Mouse (Mus musculus) neural tube, embryonic 13.5 days (tissue): ENCODE measurements around the gene Epb42. TPM values are rescaled to one million over a fixed set of nuclear protein-coding genes. Genes with fewer than 3 reads are reported as not detected.
"Not testable (repeated sequence)": the region's sequence is repeated elsewhere in the genome, so short reads cannot be mapped to it uniquely, and the experiment has no call there.

ENCODE experiments used
- ATAC-seq: fragments of 200-750 bp; cut with Nextera tagmentation; 2 replicates; pipeline ENCODE4 v1.8.0; 2017; ENCODE audit warnings: low read depth, mild to moderate bottlenecking, moderate TSS enrichment, moderate library complexity
- H3K27ac ChIP-seq: fragments of 300-500 bp; sonication (generic); replicated peaks from 2 replicates; pipeline ENCODE4 v1.5.1; 2015; ENCODE audit warnings: moderate library complexity, mild to moderate bottlenecking, inconsistent platforms
- H3K27me3 ChIP-seq: fragments of 300-500 bp; sonication (generic); 2 replicates; pipeline ENCODE4 v1.6.1; 2015; ENCODE audit warnings: mild to moderate bottlenecking, inconsistent platforms
- H3K36me3 ChIP-seq: fragments of 300-500 bp; sonication (generic); 2 replicates; pipeline ENCODE4 v1.6.1; 2015; ENCODE audit warnings: mild to moderate bottlenecking, inconsistent platforms
- H3K4me1 ChIP-seq: fragments of 300-500 bp; sonication (generic); replicated peaks from 2 replicates; pipeline ENCODE4 v1.6.1; 2015; ENCODE audit warnings: inconsistent platforms
- H3K4me2 ChIP-seq: fragments of 300-500 bp; sonication (generic); 2 replicates; pipeline ENCODE4 v1.6.1; 2015; ENCODE audit warnings: inconsistent platforms, mild to moderate bottlenecking, moderate library complexity
- H3K4me3 ChIP-seq: fragments of 300-500 bp; sonication (generic); 2 replicates; pipeline ENCODE4 v1.5.1; 2015; ENCODE audit warnings: mild to moderate bottlenecking, inconsistent platforms
- H3K9ac ChIP-seq: fragments of 300-500 bp; sonication (generic); 2 replicates; pipeline ENCODE4 v1.6.1; 2015; ENCODE audit warnings: moderate library complexity, mild to moderate bottlenecking, inconsistent platforms
- H3K9me3 ChIP-seq: fragments of 300-500 bp; sonication (generic); 2 replicates; pipeline ENCODE4 v1.6.1; 2016; ENCODE audit warnings: inconsistent platforms
- WGBS: fragments of 180-500 bp; shearing (Covaris S2); methylation state at CpG from one replicate; pipeline ENCODE4 v1.1.7; 2015; 5-methylcytosine and 5-hydroxymethylcytosine counted together
- microRNA-seq: library from miRNA; unstranded; fragments of <30 nt; microRNA quantifications from one replicate; pipeline ENCODE4, GENCODE M21; 2016
- polyA plus RNA-seq: library from polyadenylated mRNA; unstranded; fragments of >200 nt; fragmentation: Nextera tagmentation; extraction: Ambion mirVana; gene quantifications from 2 replicates; pipeline ENCODE4 v1.2.1, GENCODE M21; 2015

Gene Epb42
- polyA plus RNA-seq, 1 experiment from 2014 or later: 1.0 TPM

GRCm38 (mm10) chr2:120976990-120977925 lies 59.6 kb downstream of the Epb42 start, which contains the start of gene Tmem62:
Gene Tmem62, plus strand, starts transcription at chr2:120977017.
- Histone ChIP-seq H3K9ac (peak within 1 kb of the TSS; percentile 90), H3K27ac (peak within 1 kb of the TSS; percentile 91)

GRCm38 (mm10) chr2:120976308-120976707 lies 60.6 kb downstream of the Epb42 start:
- peak overlapping the region; percentile 81 for H3K4me2 ChIP-seq
- H3K4me1 ChIP-seq: peaks cover 9% of the 10 kb centered on the region
- no peaks in the 10 kb centered on the region for H3K27me3 ChIP-seq
- peak overlapping the region; percentile 14; the same call in 1 of the 2 replicates for H3K4me3 ChIP-seq
- peaks cover 10% of the 10 kb centered on the region; the same call in 1 of the 2 replicates for H3K36me3 ChIP-seq
- H3K9me3 ChIP-seq: no peaks in the 10 kb centered on the region
- ATAC-seq: no peak
- H3K9ac ChIP-seq: no peak overlapping the region
- H3K27ac ChIP-seq: no peak overlapping the region
- WGBS: 47% methylated on average over 4 of the region's 4 CpGs

More at GRCm38 (mm10) chr2:120976990-120977925, 59.6 kb downstream of the Epb42 start, which contains the start of gene Tmem62:
- peak within 1 kb of the TSS; percentile 81 for H3K4me2 ChIP-seq
- ATAC-seq: peak; percentile 83
- H3K36me3 ChIP-seq: peaks cover 10% of the 10 kb centered on the region; the same call in 1 of the 2 replicates
- H3K9me3 ChIP-seq: no peaks in the 10 kb centered on the region
- peaks cover 3% of the 10 kb centered on the region; the same call in 1 of the 2 replicates for H3K4me1 ChIP-seq
- peak within 1 kb of the TSS; percentile 72 for H3K4me3 ChIP-seq
- under 1% methylated on average over 67 of the region's 71 CpGs for WGBS
- H3K27me3 ChIP-seq: no peaks in the 10 kb centered on the region

GRCm38 (mm10) chr2:120972964-120973363 lies 63.9 kb downstream of the Epb42 start:
- no peak for ATAC-seq
- H3K9ac ChIP-seq: no peak overlapping the region
- H3K9me3 ChIP-seq: no peaks in the 10 kb centered on the region
- 0 out of 2 replicates have a peak overlapping the region, but pooled peaks have one; percentile 1 for H3K4me2 ChIP-seq
- H3K27me3 ChIP-seq: no peaks in the 10 kb centered on the region
- peaks cover 31% of the 10 kb centered on the region for H3K4me1 ChIP-seq
- 21% methylated on average over 5 of the region's 5 CpGs for WGBS
- no peak overlapping the region for H3K4me3 ChIP-seq
- H3K36me3 ChIP-seq: no peaks in the 10 kb centered on the region
- no peak overlapping the region for H3K27ac ChIP-seq

GRCm38 (mm10) chr2:120972257-120972656 lies 64.6 kb downstream of the Epb42 start:
- WGBS: 94% methylated on average over 8 of the region's 8 CpGs

GRCm38 (mm10) chr2:120971766-120972165 lies 65.1 kb downstream of the Epb42 start:
- WGBS: 89% methylated on average over 4 of the region's 4 CpGs
- H3K27me3 ChIP-seq: no peaks in the 10 kb centered on the region
- no peak overlapping the region for H3K4me3 ChIP-seq
- peak overlapping the region; percentile 88; the same call in 1 of the 2 replicates for H3K4me2 ChIP-seq
- H3K36me3 ChIP-seq: 0 out of 2 replicates have a peak, but pooled peaks cover 2% of the 10 kb centered on the region
- H3K9ac ChIP-seq: no peak overlapping the region
- H3K9me3 ChIP-seq: no peaks in the 10 kb centered on the region
- no peak for ATAC-seq
- no peak overlapping the region for H3K27ac ChIP-seq
- peaks cover 37% of the 10 kb centered on the region for H3K4me1 ChIP-seq

More at GRCm38 (mm10) chr2:120972257-120972656, 64.6 kb downstream of the Epb42 start:
- peaks cover 36% of the 10 kb centered on the region for H3K4me1 ChIP-seq
- not testable (repeated sequence) for H3K36me3 ChIP-seq, H3K4me2 ChIP-seq, H3K9ac ChIP-seq, ATAC-seq, H3K27me3 ChIP-seq, H3K4me3 ChIP-seq, H3K9me3 ChIP-seq, H3K27ac ChIP-seq

GRCm38 (mm10) chr2:120970559-120971080 lies 66.3 kb downstream of the Epb42 start, which contains the start of gene Ubr1:
Gene Ubr1, minus strand, starts transcription at chr2:120970715.
- H3K27me3 ChIP-seq: no peaks in the 10 kb centered on the region
- H3K27ac ChIP-seq: peak within 1 kb of the TSS; percentile 91
- ATAC-seq: peak; percentile 88
- H3K4me2 ChIP-seq: peak within 1 kb of the TSS; percentile 88
- H3K4me1 ChIP-seq: peaks cover 33% of the 10 kb centered on the region
- no peaks in the 10 kb centered on the region for H3K9me3 ChIP-seq
- WGBS: under 1% methylated on average over 39 of the region's 39 CpGs
- H3K4me3 ChIP-seq: peak within 1 kb of the TSS; percentile 87
- peak within 1 kb of the TSS; percentile 87 for H3K9ac ChIP-seq
- 0 out of 2 replicates have a peak, but pooled peaks cover 8% of the 10 kb centered on the region for H3K36me3 ChIP-seq

- peak; percentile 80 for ATAC-seq
- H3K4me2 ChIP-seq: peak overlapping the region; percentile 88
- WGBS: under 1% methylated on average over 23 of the region's 23 CpGs
These were observed 66.8 kb downstream of the Epb42 start for GRCm38 (mm10) chr2:120970045-120970539.

More at GRCm38 (mm10) chr2:120970045-120970539, 66.8 kb downstream of the Epb42 start:
- peak overlapping the region; percentile 91 for H3K27ac ChIP-seq
- peak overlapping the region; percentile 87 for H3K9ac ChIP-seq
- peaks cover 33% of the 10 kb centered on the region for H3K4me1 ChIP-seq
- no peaks in the 10 kb centered on the region for H3K27me3 ChIP-seq
- H3K9me3 ChIP-seq: no peaks in the 10 kb centered on the region
- H3K36me3 ChIP-seq: 0 out of 2 replicates have a peak, but pooled peaks cover 8% of the 10 kb centered on the region
- peak overlapping the region; percentile 87 for H3K4me3 ChIP-seq

Small RNA genes within 50 kb of the gene (microRNA-seq; reads per million reads assigned to microRNA genes)
- gene Gm44325: not detected

Other genes starting within 250 kb of the Epb42 start
- gene Cdan1, start 186.9 kb downstream of the Epb42 start, polyA plus RNA-seq: 5.7 and 7.2 TPM in 2 replicates
- gene Ttbk2, start 186.5 kb downstream of the Epb42 start, polyA plus RNA-seq: 11.6 and 12.3 TPM in 2 replicates
- 32.6 and 33.6 TPM in 2 replicates for gene Ubr1, start 66.4 kb downstream of the Epb42 start, polyA plus RNA-seq
- gene Tmem62, start 60.1 kb downstream of the Epb42 start, polyA plus RNA-seq: 13.0 and 14.0 TPM in 2 replicates
- gene Ccndbp1, start 28.7 kb downstream of the Epb42 start, polyA plus RNA-seq: 76.9 and 83.6 TPM in 2 replicates
- gene Tgm5, start 48.8 kb upstream of the Epb42 start, polyA plus RNA-seq: 0.33 and 0.68 TPM in 2 replicates
- 0.08 TPM in 1 of 2 replicates, not detected in the other for gene Tgm7, start 72.7 kb upstream of the Epb42 start, polyA plus RNA-seq
- gene Adal, start 103.4 kb upstream of the Epb42 start, polyA plus RNA-seq: 33.3 and 35.8 TPM in 2 replicates
- gene Lcmt2, start 103.6 kb upstream of the Epb42 start, polyA plus RNA-seq: 18.3 and 21.2 TPM in 2 replicates
- gene Tubgcp4, start 133.6 kb upstream of the Epb42 start, polyA plus RNA-seq: 49.6 and 57.0 TPM in 2 replicates
- 8.4 and 8.8 TPM in 2 replicates for gene Zscan29, start 134.1 kb upstream of the Epb42 start, polyA plus RNA-seq
- gene Trp53bp1, start 234.3 kb upstream of the Epb42 start, polyA plus RNA-seq: 151 and 181 TPM in 2 replicates